Mouse (Mus musculus): ENCODE results near the gene Alk.

GRCm38 (mm10) chr17:71828647-71829414 lies 775.6 kb downstream of the Alk start:
- no peak for TF ChIP-seq CTCF (IDR thresholded peaks at IDR 0.05; ENCODE audit: low read depth, low read length)
- TF ChIP-seq POLR2A (IDR thresholded peaks at IDR 0.05; ENCODE audit: extremely low read depth, insufficient read depth, low read length) = no peak
